Mouse (Mus musculus) embryonic facial prominence, embryonic 14.5 days (tissue): ENCODE measurements around the gene Fndc3a. TPM values are rescaled to one million over a fixed set of nuclear protein-coding genes. Genes with fewer than 3 reads are reported as not detected.

Source experiments
- ATAC-seq: fragments of 200-750 bp; cut with Nextera tagmentation; 2 replicates; pipeline ENCODE4 v1.8.0; 2017; ENCODE audit warnings: low read depth, moderate number of reproducible peaks, moderate TSS enrichment
- DNase-seq: peaks from one replicate; pipeline ENCODE4 v3.0.0-alpha.2; 2015; ENCODE audit warnings: low spot score
- H3K27ac ChIP-seq: fragments of 300-500 bp; sonication (generic); replicated peaks from 2 replicates; pipeline ENCODE4 v1.5.1; 2014; ENCODE audit warnings: low read depth, mild to moderate bottlenecking, low read length, moderate library complexity
- H3K27me3 ChIP-seq: fragments of 300-500 bp; sonication (generic); replicated peaks from 2 replicates; pipeline ENCODE4 v1.6.1; 2014; ENCODE audit warnings: low read length; ENCODE audit not compliant: control insufficient read depth, insufficient read depth
- H3K36me3 ChIP-seq: fragments of 300-500 bp; sonication (generic); 2 replicates; pipeline ENCODE4 v1.6.1; 2014; ENCODE audit warnings: low read length, mixed read lengths; ENCODE audit not compliant: control insufficient read depth, insufficient read depth
- H3K4me1 ChIP-seq: fragments of 300-500 bp; sonication (generic); 2 replicates; pipeline ENCODE4 v1.6.1; 2014; ENCODE audit warnings: antibody characterized with exemption, low read length; ENCODE audit not compliant: control insufficient read depth, insufficient read depth
- H3K4me2 ChIP-seq: fragments of 300-500 bp; sonication (generic); 2 replicates; pipeline ENCODE4 v1.6.1; 2014; ENCODE audit warnings: low read depth, mild to moderate bottlenecking, low read length, moderate library complexity, mixed read lengths
- H3K4me3 ChIP-seq: fragments of 300-500 bp; sonication (generic); 2 replicates; pipeline ENCODE4 v1.5.1; 2014; ENCODE audit warnings: low read depth, mild to moderate bottlenecking, low read length
- H3K9ac ChIP-seq: fragments of 300-500 bp; sonication (generic); 2 replicates; pipeline ENCODE4 v1.6.1; 2014; ENCODE audit warnings: low read depth, mild to moderate bottlenecking, low read length, moderate library complexity, mixed read lengths
- H3K9me3 ChIP-seq: fragments of 300-500 bp; sonication (generic); 2 replicates; pipeline ENCODE4 v1.6.1; 2016; ENCODE audit warnings: low read length; ENCODE audit not compliant: control insufficient read depth
- WGBS: fragments of 180-500 bp; shearing (Covaris S2); extraction: QIAGEN DNeasy Blood & Tissue Kit; methylation state at CpG from one replicate; pipeline ENCODE4 v1.1.7; 2014; 5-methylcytosine and 5-hydroxymethylcytosine counted together
- polyA plus RNA-seq: library from polyadenylated mRNA; unstranded; fragments of >200 nt; fragmentation: Nextera tagmentation; extraction: Ambion mirVana; gene quantifications from 2 replicates; pipeline ENCODE4 v1.2.1, GENCODE M21; 2014

Fndc3a gene
- polyA plus RNA-seq, 1 experiment from 2014 or later, result 31.3 TPM

DNA sequence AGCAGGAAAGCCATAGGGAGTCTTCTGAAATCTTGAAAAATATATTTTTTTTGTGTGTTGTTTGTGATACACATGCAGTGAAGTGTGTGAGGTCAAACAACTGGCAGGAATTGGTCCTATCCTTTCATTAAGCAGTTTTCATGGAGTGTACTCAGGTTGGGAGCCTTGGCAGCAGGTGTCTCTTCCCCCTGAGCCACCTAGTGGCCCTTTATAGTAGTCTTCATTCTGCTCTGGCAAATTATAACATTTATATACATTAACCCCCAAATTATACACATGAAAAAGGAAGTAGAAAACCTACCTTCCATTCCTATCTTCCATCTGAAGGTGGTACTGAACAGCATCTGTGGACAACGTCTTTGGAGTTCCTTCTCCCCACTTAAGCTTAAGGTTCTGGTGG, 154.0 kb downstream of the Fndc3a start:
- ATAC-seq (no peak), DNase-seq (no peak)
- no peaks in the 10 kb centered on the region for H3K27me3 ChIP-seq
- 94% methylated on average over 1 of the region's 1 CpGs for WGBS
- H3K4me1 ChIP-seq, result no peaks in the 10 kb centered on the region; the same call in 1 of the 2 replicates
- H3K9ac ChIP-seq, result no peak overlapping the region
- no peak overlapping the region for H3K4me2 ChIP-seq
- H3K27ac ChIP-seq, result no peak overlapping the region
- no peak overlapping the region for H3K4me3 ChIP-seq
- H3K9me3 ChIP-seq, result no peaks in the 10 kb centered on the region
- H3K36me3 ChIP-seq, result peaks cover 79% of the 10 kb centered on the region

GRCm38 (mm10) chr14:72536392-72537017, 173.3 kb downstream of the Fndc3a start:
- DNase-seq, result no peak
- WGBS, result 88% methylated on average over 5 of the region's 5 CpGs
- Histone ChIP-seq H3K9ac (no peak overlapping the region), H3K4me3 (no peak overlapping the region), H3K27ac (no peak overlapping the region), H3K4me2 (no peak overlapping the region), H3K4me1 (no peaks in the 10 kb centered on the region), H3K9me3 (no peaks in the 10 kb centered on the region), H3K27me3 (peaks cover 18% of the 10 kb centered on the region), H3K36me3 (peaks cover 30% of the 10 kb centered on the region)
- no peak for ATAC-seq

DNA sequence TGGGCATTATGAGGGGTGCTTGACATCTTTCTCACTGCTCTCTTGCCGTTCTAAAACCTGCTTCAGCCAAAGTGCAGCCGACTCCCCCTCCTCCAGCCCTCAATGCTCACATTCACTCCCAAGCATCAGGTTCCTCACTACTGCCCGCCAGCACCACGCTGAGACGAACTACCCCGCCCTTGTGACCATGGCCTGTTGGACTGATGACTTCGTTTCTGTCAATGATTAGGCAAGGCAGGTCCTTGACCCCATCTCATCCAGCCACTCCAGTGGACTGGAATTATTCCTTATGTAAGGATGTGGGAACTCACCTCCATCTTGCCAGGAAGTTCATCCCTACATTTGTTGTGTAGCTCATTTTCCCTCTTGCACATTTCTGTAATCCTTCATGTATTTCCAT, 175.9 kb downstream of the Fndc3a start:
- H3K4me1 ChIP-seq, result no peaks in the 10 kb centered on the region
- peaks cover 21% of the 10 kb centered on the region for H3K27me3 ChIP-seq
- no peak overlapping the region for H3K4me3 ChIP-seq
- H3K9ac ChIP-seq, result no peak overlapping the region
- H3K9me3 ChIP-seq, result no peaks in the 10 kb centered on the region
- no peak for ATAC-seq
- peaks cover 6% of the 10 kb centered on the region; the same call in 1 of the 2 replicates for H3K36me3 ChIP-seq
- DNase-seq, result no peak
- WGBS, result 76% methylated on average over 7 of the region's 7 CpGs
- no peak overlapping the region for H3K27ac ChIP-seq
- H3K4me2 ChIP-seq, result no peak overlapping the region

DNA sequence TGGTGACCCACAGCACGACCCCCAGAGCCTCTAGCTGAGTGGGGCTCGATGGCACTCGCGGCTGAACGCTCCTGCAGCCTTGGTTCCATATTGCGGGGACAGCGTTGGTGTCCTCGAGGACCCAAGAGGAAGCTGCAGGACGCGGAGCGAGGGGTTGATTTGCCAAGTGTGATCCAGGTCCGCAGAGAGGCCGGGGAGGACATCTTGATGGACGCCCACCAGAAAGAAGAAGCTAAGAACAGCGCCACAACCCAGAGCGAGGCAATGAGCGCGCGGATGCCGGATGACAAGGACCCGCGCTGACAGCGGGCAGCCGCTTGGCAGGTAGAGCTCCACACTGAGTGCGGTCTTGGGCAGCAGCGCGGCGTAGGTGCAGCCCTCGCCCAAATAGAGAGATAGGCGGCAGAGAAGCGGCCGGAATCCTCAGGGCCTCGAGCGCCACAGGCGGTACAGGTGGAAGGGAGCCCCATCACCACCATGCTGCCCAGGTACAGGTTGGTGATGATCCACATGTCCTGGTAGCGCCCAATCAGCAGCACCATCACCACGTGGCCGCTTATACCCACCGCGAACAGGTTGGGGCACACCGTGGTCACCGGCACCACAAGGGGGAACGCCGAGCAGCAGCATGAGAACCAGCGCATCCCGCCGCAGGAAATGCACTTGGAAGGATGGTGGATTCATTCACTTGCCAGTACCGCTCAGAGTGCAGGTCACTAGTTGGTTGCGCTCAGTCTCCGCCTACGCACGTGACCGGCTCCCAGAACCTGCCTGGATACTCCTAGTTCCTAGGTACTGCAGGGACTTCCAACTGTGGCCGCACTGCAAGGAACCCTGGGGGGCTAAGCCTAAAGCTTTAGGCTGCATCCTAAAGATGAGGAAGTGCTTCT, 177.5 kb downstream of the Fndc3a start:
- no peaks in the 10 kb centered on the region for H3K9me3 ChIP-seq
- 0 out of 2 replicates have a peak, but pooled peaks cover 4% of the 10 kb centered on the region for H3K36me3 ChIP-seq
- ATAC-seq (peak; percentile 84), DNase-seq (peak; percentile 46)
- peak overlapping the region; percentile 40 for H3K9ac ChIP-seq
- H3K4me2 ChIP-seq, result peak overlapping the region; percentile 88
- H3K27ac ChIP-seq, result no peak overlapping the region
- H3K27me3 ChIP-seq, result peaks cover 21% of the 10 kb centered on the region
- 1% methylated on average over 46 of the region's 54 CpGs for WGBS
- H3K4me3 ChIP-seq, result peak overlapping the region; percentile 43
- H3K4me1 ChIP-seq, result no peaks in the 10 kb centered on the region

DNA sequence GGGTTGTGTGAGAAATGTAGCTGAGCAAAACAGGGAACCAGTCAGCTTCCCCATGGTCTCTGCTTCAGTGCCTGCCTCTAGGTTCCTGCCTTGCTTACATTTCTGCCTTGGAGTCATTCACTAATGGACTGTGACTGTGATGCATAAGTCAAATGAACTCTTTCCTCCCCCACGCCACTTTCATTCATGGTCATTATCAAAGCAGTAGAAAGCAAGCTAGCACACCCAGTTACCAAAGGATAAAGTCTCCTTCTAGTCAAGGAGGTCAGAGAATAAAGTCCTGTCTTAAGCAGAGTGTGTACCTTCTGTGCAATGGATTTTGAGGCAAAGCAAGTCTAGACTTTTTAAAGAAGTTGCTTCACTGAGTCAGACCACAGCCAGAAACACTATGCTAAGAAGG, 182.7 kb downstream of the Fndc3a start:
- no peaks in the 10 kb centered on the region for H3K4me1 ChIP-seq
- DNase-seq (no peak), ATAC-seq (no peak)
- H3K9ac ChIP-seq, result no peak overlapping the region
- H3K4me3 ChIP-seq, result no peak overlapping the region
- H3K4me2 ChIP-seq, result no peak overlapping the region
- H3K9me3 ChIP-seq, result no peaks in the 10 kb centered on the region
- no peaks in the 10 kb centered on the region for H3K36me3 ChIP-seq
- 55% methylated on average over 1 of the region's 1 CpGs for WGBS
- peaks cover 9% of the 10 kb centered on the region for H3K27me3 ChIP-seq
- H3K27ac ChIP-seq, result no peak overlapping the region

GRCm38 (mm10) chr14:72519561-72519960, 190.2 kb downstream of the Fndc3a start:
- 57% methylated on average over 2 of the region's 2 CpGs for WGBS
- Histone ChIP-seq H3K9me3 (no peaks in the 10 kb centered on the region), H3K4me3 (no peak overlapping the region), H3K4me1 (no peaks in the 10 kb centered on the region), H3K9ac (no peak overlapping the region), H3K4me2 (no peak overlapping the region), H3K27me3 (no peaks in the 10 kb centered on the region), H3K36me3 (no peaks in the 10 kb centered on the region), H3K27ac (no peak overlapping the region)
- ATAC-seq (no peak), DNase-seq (no peak)

DNA sequence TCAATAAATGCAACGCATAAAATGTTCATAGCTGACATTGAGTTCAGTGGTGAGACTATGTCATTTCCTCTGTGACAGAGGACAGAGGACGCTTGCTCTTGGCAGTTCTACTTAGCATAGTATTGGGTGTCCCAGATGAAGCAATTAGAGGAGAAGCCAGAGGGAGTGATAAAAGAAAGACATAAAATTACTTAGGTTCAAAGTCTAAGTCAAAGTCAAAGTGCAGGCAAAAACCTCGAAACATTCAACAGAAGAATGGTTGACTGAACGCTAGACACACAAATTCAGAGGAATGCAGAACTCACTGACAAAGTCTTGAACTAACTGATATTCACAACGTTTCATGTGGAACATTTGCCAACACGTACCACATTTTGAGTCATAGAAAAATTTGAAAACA, 191.0 kb downstream of the Fndc3a start:
- Histone ChIP-seq H3K9ac (no peak overlapping the region), H3K4me3 (no peak overlapping the region), H3K4me1 (no peaks in the 10 kb centered on the region), H3K27ac (no peak overlapping the region), H3K4me2 (no peak overlapping the region), H3K36me3 (no peaks in the 10 kb centered on the region), H3K27me3 (no peaks in the 10 kb centered on the region), H3K9me3 (no peaks in the 10 kb centered on the region)
- no peak for ATAC-seq
- 74% methylated on average over 6 of the region's 6 CpGs for WGBS
- DNase-seq, result no peak

DNA sequence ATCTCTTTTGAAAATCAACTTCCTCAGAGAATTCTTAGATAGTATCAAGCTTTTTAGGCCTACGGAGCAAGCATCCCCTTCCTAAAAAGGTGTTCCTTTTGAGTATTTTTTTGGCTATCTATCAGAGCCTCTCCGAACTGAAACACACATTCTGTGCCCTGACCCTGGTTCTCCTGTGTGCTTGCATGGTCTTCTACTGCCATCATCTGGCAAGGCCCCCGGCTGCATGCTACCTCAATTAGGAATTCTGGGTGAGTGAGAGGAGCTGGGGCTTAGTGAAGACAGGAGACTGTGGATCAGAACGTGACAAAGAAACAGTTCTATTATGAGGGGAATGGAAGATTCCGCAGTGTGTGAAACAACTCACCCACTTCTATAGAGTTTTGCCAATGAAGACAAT, 193.4 kb downstream of the Fndc3a start:
- H3K9ac ChIP-seq, result no peak overlapping the region
- no peak overlapping the region for H3K4me3 ChIP-seq
- peak; percentile 62; the same call in 1 of the 2 replicates for ATAC-seq
- H3K4me1 ChIP-seq, result no peaks in the 10 kb centered on the region
- H3K4me2 ChIP-seq, result no peak overlapping the region
- no peaks in the 10 kb centered on the region for H3K36me3 ChIP-seq
- H3K27ac ChIP-seq, result no peak overlapping the region
- 21% methylated on average over 5 of the region's 5 CpGs for WGBS
- H3K27me3 ChIP-seq, result no peaks in the 10 kb centered on the region
- H3K9me3 ChIP-seq, result no peaks in the 10 kb centered on the region
- peak; percentile 66 for DNase-seq
